Mouse (Mus musculus) liver, embryonic 13.5 days (tissue): ENCODE results near the gene Fgb. TPM values are rescaled to one million over a fixed set of nuclear protein-coding genes. Genes with fewer than 3 reads are reported as not detected.

Experiments used
- ATAC-seq: fragments of 200-750 bp; cut with Nextera tagmentation; 2 replicates; pipeline ENCODE4 v1.8.0; 2017; ENCODE audit warnings: low read depth, mild to moderate bottlenecking, moderate number of reproducible peaks, moderate library complexity
- DNase-seq: peaks from one replicate; pipeline ENCODE4 v3.0.0; 2022
- H3K27ac ChIP-seq: fragments of 300-500 bp; sonication (generic); 2 replicates; pipeline ENCODE4 v1.5.1; 2015; ENCODE audit warnings: moderate library complexity, mild to moderate bottlenecking, inconsistent platforms
- H3K27me3 ChIP-seq: fragments of 300-500 bp; sonication (generic); 2 replicates; pipeline ENCODE4 v1.6.1; 2015; ENCODE audit warnings: mild to moderate bottlenecking, inconsistent platforms
- H3K36me3 ChIP-seq: fragments of 300-500 bp; sonication (generic); 2 replicates; pipeline ENCODE4 v1.6.1; 2015; ENCODE audit warnings: mild to moderate bottlenecking, inconsistent platforms
- H3K4me1 ChIP-seq: fragments of 300-500 bp; sonication (generic); replicated peaks from 2 replicates; pipeline ENCODE4 v1.6.1; 2015; ENCODE audit warnings: inconsistent platforms
- H3K4me2 ChIP-seq: fragments of 300-500 bp; sonication (generic); 2 replicates; pipeline ENCODE4 v1.6.1; 2015; ENCODE audit warnings: inconsistent platforms, mild to moderate bottlenecking, moderate library complexity
- H3K4me3 ChIP-seq: fragments of 300-500 bp; sonication (generic); replicated peaks from 2 replicates; pipeline ENCODE4 v1.5.1; 2015; ENCODE audit warnings: mild to moderate bottlenecking, inconsistent platforms
- H3K9ac ChIP-seq: fragments of 300-500 bp; sonication (generic); 2 replicates; pipeline ENCODE4 v1.6.1; 2015; ENCODE audit warnings: mild to moderate bottlenecking, inconsistent platforms
- H3K9me3 ChIP-seq: fragments of 300-500 bp; sonication (generic); replicated peaks from 2 replicates; pipeline ENCODE4 v1.6.1; 2016; ENCODE audit warnings: inconsistent platforms
- WGBS: fragments of 180-500 bp; shearing (Covaris S2); methylation state at CpG from one replicate; pipeline ENCODE4 v1.1.7; 2015; ENCODE audit not compliant: insufficient replicate concordance; 5-methylcytosine and 5-hydroxymethylcytosine counted together
- polyA plus RNA-seq: library from polyadenylated mRNA; unstranded; fragments of >200 nt; fragmentation: Nextera tagmentation; extraction: Ambion mirVana; gene quantifications from 2 replicates; pipeline ENCODE4 v1.2.1, GENCODE M21; 2015

Fgb gene
- polyA plus RNA-seq, 1 experiment from 2014 or later, result 191 TPM

GRCm38 (mm10) chr3:83007557-83007956 is 42.1 kb downstream of the Fgb start, which contains the start of gene Fgg:
TSS of gene Fgg (plus strand) at chr3:83007724.
- H3K27ac ChIP-seq, result peak within 1 kb of the TSS; percentile 44
- DNase-seq (no peak), ATAC-seq (peak; percentile 80)
- no peaks in the 10 kb centered on the region for H3K27me3 ChIP-seq
- H3K9me3 ChIP-seq, result no peaks in the 10 kb centered on the region
- H3K4me3 ChIP-seq, result peak within 1 kb of the TSS; percentile 37
- peak within 1 kb of the TSS; percentile 43; the same call in 1 of the 2 replicates for H3K9ac ChIP-seq
- peak within 1 kb of the TSS; percentile 48 for H3K4me2 ChIP-seq
- peaks cover 2% of the 10 kb centered on the region; the same call in 1 of the 2 replicates for H3K4me1 ChIP-seq
- 33% methylated on average over 7 of the region's 7 CpGs for WGBS
- H3K36me3 ChIP-seq, result 0 out of 2 replicates have a peak, but pooled peaks cover 4% of the 10 kb centered on the region

GRCm38 (mm10) chr3:83004801-83005200 is 44.9 kb downstream of the Fgb start:
- Histone ChIP-seq H3K4me1 (peaks cover 6% of the 10 kb centered on the region; the same call in 1 of the 2 replicates), H3K27me3 (no peaks in the 10 kb centered on the region), H3K9me3 (no peaks in the 10 kb centered on the region), H3K27ac (no peak overlapping the region), H3K9ac (no peak overlapping the region), H3K4me2 (no peak overlapping the region), H3K4me3 (no peak overlapping the region), H3K36me3 (no peaks in the 10 kb centered on the region)
- DNase-seq (no peak), ATAC-seq (no peak)
- 73% methylated on average over 7 of the region's 7 CpGs for WGBS

- peak overlapping the region; percentile 62; the same call in 1 of the 2 replicates for H3K27ac ChIP-seq
- H3K9ac ChIP-seq, result no peak overlapping the region
- no peaks in the 10 kb centered on the region for H3K27me3 ChIP-seq
- H3K4me1 ChIP-seq, result peaks cover 6% of the 10 kb centered on the region; the same call in 1 of the 2 replicates
- H3K4me3 ChIP-seq, result no peak overlapping the region
- DNase-seq, result no peak
- H3K9me3 ChIP-seq, result no peaks in the 10 kb centered on the region
- no peaks in the 10 kb centered on the region for H3K36me3 ChIP-seq
- H3K4me2 ChIP-seq, result no peak overlapping the region
- peak; percentile 21; the same call in 1 of the 2 replicates for ATAC-seq
- 74% methylated on average over 8 of the region's 8 CpGs for WGBS
Observed at GRCm38 (mm10) chr3:83003068-83003467, 46.6 kb downstream of the Fgb start.

GRCm38 (mm10) chr3:83002191-83002590 is 47.5 kb downstream of the Fgb start:
- 2% methylated on average over 2 of the region's 2 CpGs for WGBS
- no peak overlapping the region for H3K4me3 ChIP-seq
- no peaks in the 10 kb centered on the region for H3K9me3 ChIP-seq
- no peak overlapping the region for H3K27ac ChIP-seq
- H3K4me1 ChIP-seq, result peaks cover 6% of the 10 kb centered on the region; the same call in 1 of the 2 replicates
- DNase-seq (no peak), ATAC-seq (no peak)
- no peaks in the 10 kb centered on the region for H3K36me3 ChIP-seq
- no peak overlapping the region for H3K4me2 ChIP-seq
- no peak overlapping the region for H3K9ac ChIP-seq
- H3K27me3 ChIP-seq, result no peaks in the 10 kb centered on the region

GRCm38 (mm10) chr3:82999995-83000394 is 49.7 kb downstream of the Fgb start:
- ATAC-seq, result no peak
- H3K4me3 ChIP-seq, result no peak overlapping the region
- no peaks in the 10 kb centered on the region for H3K9me3 ChIP-seq
- no peaks in the 10 kb centered on the region for H3K36me3 ChIP-seq
- H3K4me2 ChIP-seq, result no peak overlapping the region
- no peak overlapping the region for H3K27ac ChIP-seq
- WGBS, result 70% methylated on average over 9 of the region's 9 CpGs
- DNase-seq, result no peak
- H3K27me3 ChIP-seq, result peaks cover 5% of the 10 kb centered on the region; the same call in 1 of the 2 replicates
- no peak overlapping the region for H3K9ac ChIP-seq
- peaks cover 10% of the 10 kb centered on the region; the same call in 1 of the 2 replicates for H3K4me1 ChIP-seq

GRCm38 (mm10) chr3:82998772-82999463 is 50.7 kb downstream of the Fgb start:
- DNase-seq, result no peak
- H3K4me3 ChIP-seq, result no peak overlapping the region
- 26% methylated on average over 8 of the region's 8 CpGs for WGBS
- peak; percentile 53; the same call in 1 of the 2 replicates for ATAC-seq
- no peaks in the 10 kb centered on the region for H3K9me3 ChIP-seq
- H3K4me2 ChIP-seq, result no peak overlapping the region
- H3K36me3 ChIP-seq, result no peaks in the 10 kb centered on the region
- no peak overlapping the region for H3K9ac ChIP-seq
- no peak overlapping the region for H3K27ac ChIP-seq
- H3K27me3 ChIP-seq, result peaks cover 7% of the 10 kb centered on the region; the same call in 1 of the 2 replicates
- H3K4me1 ChIP-seq, result peaks cover 10% of the 10 kb centered on the region; the same call in 1 of the 2 replicates

GRCm38 (mm10) chr3:82996656-82997055 is 53.0 kb downstream of the Fgb start:
- H3K9me3 ChIP-seq, result no peaks in the 10 kb centered on the region
- ATAC-seq (no peak), DNase-seq (no peak)
- H3K4me1 ChIP-seq, result peaks cover 8% of the 10 kb centered on the region; the same call in 1 of the 2 replicates
- H3K27me3 ChIP-seq, result peaks cover 8% of the 10 kb centered on the region; the same call in 1 of the 2 replicates
- no peak overlapping the region for H3K9ac ChIP-seq
- no peak overlapping the region for H3K4me2 ChIP-seq
- H3K27ac ChIP-seq, result no peak overlapping the region
- H3K36me3 ChIP-seq, result no peaks in the 10 kb centered on the region
- H3K4me3 ChIP-seq, result no peak overlapping the region
- 69% methylated on average over 3 of the region's 3 CpGs for WGBS

- no peak overlapping the region for H3K9ac ChIP-seq
- peak overlapping the region; percentile 41 for H3K4me2 ChIP-seq
- H3K4me1 ChIP-seq, result peaks cover 5% of the 10 kb centered on the region; the same call in 1 of the 2 replicates
- DNase-seq (no peak), ATAC-seq (peak; percentile 60)
- H3K36me3 ChIP-seq, result no peaks in the 10 kb centered on the region
- H3K27me3 ChIP-seq, result peaks cover 8% of the 10 kb centered on the region; the same call in 1 of the 2 replicates
- H3K9me3 ChIP-seq, result no peaks in the 10 kb centered on the region
- no peak overlapping the region; the same call in 1 of the 2 replicates for H3K4me3 ChIP-seq
- 3% methylated on average over 24 of the region's 24 CpGs for WGBS
- no peak overlapping the region for H3K27ac ChIP-seq
Observed at GRCm38 (mm10) chr3:82995368-82995767, 54.3 kb downstream of the Fgb start.

- WGBS, result 74% methylated on average over 6 of the region's 6 CpGs
- ATAC-seq, result no peak
Observed at GRCm38 (mm10) chr3:82992956-82993355, 56.7 kb downstream of the Fgb start.

GRCm38 (mm10) chr3:82991963-82992362 is 57.7 kb downstream of the Fgb start:
- 68% methylated on average over 12 of the region's 12 CpGs for WGBS
- H3K4me2 ChIP-seq, result no peak overlapping the region
- peaks cover 4% of the 10 kb centered on the region; the same call in 1 of the 2 replicates for H3K4me1 ChIP-seq

More at GRCm38 (mm10) chr3:82992956-82993355, 56.7 kb downstream of the Fgb start:
- Histone ChIP-seq H3K9me3 (no peaks in the 10 kb centered on the region), H3K4me2 (no peak overlapping the region), H3K9ac (no peak overlapping the region), H3K4me3 (no peak overlapping the region), H3K4me1 (peaks cover 4% of the 10 kb centered on the region; the same call in 1 of the 2 replicates), H3K27me3 (peaks cover 8% of the 10 kb centered on the region; the same call in 1 of the 2 replicates), H3K27ac (no peak overlapping the region), H3K36me3 (no peaks in the 10 kb centered on the region)
- DNase-seq, result no peak

More at GRCm38 (mm10) chr3:82991963-82992362, 57.7 kb downstream of the Fgb start:
- ATAC-seq, result no peak
- H3K36me3 ChIP-seq, result no peaks in the 10 kb centered on the region
- H3K9me3 ChIP-seq, result no peaks in the 10 kb centered on the region
- H3K9ac ChIP-seq, result no peak overlapping the region
- DNase-seq, result no peak
- H3K27ac ChIP-seq, result no peak overlapping the region
- no peak overlapping the region for H3K4me3 ChIP-seq
- peaks cover 8% of the 10 kb centered on the region; the same call in 1 of the 2 replicates for H3K27me3 ChIP-seq
